8 mouse cellular contexts compared by ENCODE assay signal in the genomic region with DNA sequence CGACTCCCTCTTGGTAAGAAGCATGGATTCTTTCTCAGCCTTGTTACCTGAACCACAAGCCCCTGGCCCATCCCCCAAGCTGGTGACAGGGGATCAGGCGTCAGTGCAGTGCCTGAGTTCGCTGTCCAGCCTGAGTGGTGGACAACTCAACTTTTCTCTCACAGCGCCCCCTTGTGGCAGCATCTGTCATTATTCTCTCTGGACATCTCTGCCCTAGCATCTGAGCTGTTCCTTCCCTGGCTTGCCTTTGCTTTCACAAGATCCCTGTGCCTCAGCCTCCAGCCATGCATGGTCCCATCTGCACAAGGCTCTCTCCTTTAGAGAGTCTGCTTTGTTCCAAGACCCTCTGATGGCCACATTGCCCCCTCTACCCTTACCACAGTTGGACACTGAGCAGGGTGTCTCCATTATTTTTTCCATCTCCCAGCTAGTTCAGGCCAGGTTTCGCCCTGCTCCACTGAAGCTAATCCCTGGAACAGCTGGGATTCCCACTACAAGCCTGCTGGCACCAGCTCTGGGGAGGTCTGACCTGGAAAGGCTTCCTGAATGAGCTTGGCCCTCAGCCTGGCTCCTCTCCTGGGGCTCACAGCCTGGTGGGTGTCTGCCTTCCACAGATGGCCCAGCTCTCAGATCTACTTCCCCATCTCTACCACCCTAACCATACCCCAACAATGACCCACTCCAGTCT. TPM values are rescaled to one million over a fixed set of nuclear protein-coding genes. Genes with fewer than 3 reads are reported as not detected.
A peak's percentile ranks its signal among the peaks of the same experiment; 100 is the strongest.
DNase-seq lines count a peak whose midpoint lies in the region; ATAC-seq and TF ChIP-seq lines count a peak whose summit lies in the region.

No protein-coding gene starts in this region.

- H3K36me3 ChIP-seq in hindbrain, postnatal 0 days (ENCODE audit: insufficient read depth, low read length), result no peaks in the 10 kb centered on the region

- no peak overlapping the region for H3K9ac ChIP-seq in hindbrain, postnatal 0 days (replicated peaks; ENCODE audit: low read length)

- DNase-seq in ZHBTc4 (ENCODE audit: low read depth, low spot score), result peak; percentile 62
- DNase-seq in cerebellum, postnatal 14 days, result peak; percentile 94 to 98
- DNase-seq in frontal cortex, postnatal 25 days (ENCODE audit: low spot score in 2 of 2), result peak; percentile 65 to 78
- DNase-seq in hindbrain, postnatal 0 days (ENCODE audit: low spot score), result peak; percentile 86
- DNase-seq in left cerebral cortex, adult 2 months (ENCODE audit: extremely low spot score in 1 of 2, low spot score in 2 of 2), result peak; percentile 59 to 86
- DNase-seq in right cerebral cortex, adult 2 months (ENCODE audit: low spot score in 2 of 2), result peak; percentile 85
- peak; percentile 50 to 66 for DNase-seq in urinary bladder, postnatal 36 days (ENCODE audit: low spot score in 2 of 2)

- intact Hi-C loops in left cerebral cortex, adult 2 months (cut with DNase I), result loop anchor here (1.0 kb wide), 1 partner anchor 163 kb away; no protein-coding TSS in a partner anchor

- ATAC-seq in hindbrain, postnatal 0 days, result peak; percentile 92
- peak; percentile 86 for ATAC-seq in megakaryocyte progenitor cell, adult 5-6 weeks (replicated peaks; ENCODE audit: poor library complexity)

- no peak overlapping the region for H3K4me2 ChIP-seq in hindbrain, postnatal 0 days (ENCODE audit: low read depth, low read length)

- WGBS in hindbrain, postnatal 0 days, result 17% methylated on average over 5 of the region's 5 CpGs

- H3K27me3 ChIP-seq in hindbrain, postnatal 0 days (ENCODE audit: insufficient read depth, low read length), result no peaks in the 10 kb centered on the region

- 0 out of 2 replicates have a peak, but pooled peaks cover 3% of the 10 kb centered on the region for H3K4me1 ChIP-seq in hindbrain, postnatal 0 days (ENCODE audit: insufficient read depth, low read length)

- H3K4me3 ChIP-seq in hindbrain, postnatal 0 days (ENCODE audit: low read length), result no peak overlapping the region
- H3K4me3 ChIP-seq in left cerebral cortex, adult 2 months, result no peak overlapping the region

- peak; percentile 83 for TF ChIP-seq CTCF in hindbrain, postnatal 0 days (IDR thresholded peaks at IDR 0.05; ENCODE audit: low read depth)
- peak; percentile 84 for TF ChIP-seq CTCF in left cerebral cortex, adult 2 months (IDR thresholded peaks at IDR 0.05)

- no peaks in the 10 kb centered on the region for H3K9me3 ChIP-seq in hindbrain, postnatal 0 days (ENCODE audit: low read length)

- H3K27ac ChIP-seq in hindbrain, postnatal 0 days, result no peak overlapping the region
- no peak overlapping the region for H3K27ac ChIP-seq in left cerebral cortex, adult 2 months

RNA-seq across cellular contexts. Expression of a gene that starts 32.9 kb away (rescaled TPM):
- 0.86 and 1.7 TPM in 2 replicates for total RNA-seq in hindbrain, postnatal 0 days (2014; rRNA removed)
- 0.52 and 1.0 TPM in 2 replicates for polyA plus RNA-seq in hindbrain, postnatal 0 days (2015; fragmentation: Nextera tagmentation; extraction: Ambion mirVana)
- under 1 TPM; 0.37 to 0.95 TPM for total RNA-seq in left cerebral cortex, adult 2 months (2021)
- 3.4 and 3.9 TPM in 2 replicates for total RNA-seq in megakaryocyte progenitor cell, adult 5-6 weeks (2015)
- 4.2 and 9.8 TPM in 2 replicates for total RNA-seq in megakaryocyte progenitor cell, adult 5-6 weeks (2017)
